Mouse (Mus musculus) myocyte (in vitro differentiated cells): ENCODE data around the gene Stard3nl. TPM values are rescaled to one million over a fixed set of nuclear protein-coding genes. Genes with fewer than 3 reads are reported as not detected.
A peak's percentile ranks its signal among the peaks of the same experiment; 100 is the strongest.

Experiments
- H3K27me3 ChIP-seq: one replicate; pipeline ENCODE4 v1.6.1; 2011; ENCODE audit not compliant: control insufficient read depth, insufficient read depth, insufficient read length
- H3K36me3 ChIP-seq: one replicate; pipeline ENCODE4 v1.6.1; 2011; ENCODE audit not compliant: control insufficient read depth, insufficient read depth
- H3K4me2 ChIP-seq: one replicate; pipeline ENCODE4 v1.6.1; 2011; ENCODE audit warnings: low read depth, control low read depth
- H3K4me3 ChIP-seq: one replicate; pipeline ENCODE4 v1.5.1; 2011; ENCODE audit warnings: mild to moderate bottlenecking, control low read depth, moderate library complexity
- H3K79me2 ChIP-seq: one replicate; pipeline ENCODE4 v1.6.1; 2011; ENCODE audit not compliant: control insufficient read depth, insufficient read depth
- H3ac ChIP-seq: one replicate; pipeline ENCODE4 v1.6.1; 2011; ENCODE audit not compliant: control insufficient read depth, insufficient read length
- CEBPB ChIP-seq: IDR thresholded peaks from 2 replicates; pipeline ENCODE4 v1.6.1; 2011; ENCODE audit warnings: mild to moderate bottlenecking, moderate library complexity; ENCODE audit not compliant: poor library complexity, insufficient read depth, severe bottlenecking
- E2F4 ChIP-seq: IDR thresholded peaks from one replicate; pipeline ENCODE4 v1.6.1; 2011; ENCODE audit warnings: mild to moderate bottlenecking, control low read depth, moderate library complexity; ENCODE audit not compliant: insufficient read depth
- MAX ChIP-seq: IDR thresholded peaks from one replicate; pipeline ENCODE4 v1.6.1; 2011; ENCODE audit warnings: low read depth, mild to moderate bottlenecking, control low read depth
- MYOD1 ChIP-seq, 3 experiments: IDR thresholded peaks; one replicate each; pipeline ENCODE4 v1.6.1; 2011; ENCODE audit warnings: control low read depth in 2 of 3, low read depth in 2 of 3, mild to moderate bottlenecking in 2 of 3, moderate library complexity in 1 of 3; ENCODE audit not compliant: insufficient read length in 2 of 3, control insufficient read depth in 1 of 3
- MYOG ChIP-seq, 3 experiments: IDR thresholded peaks; one replicate each; pipeline ENCODE4 v1.6.1; 2011; ENCODE audit warnings: control low read depth in 2 of 3, low read depth in 2 of 3, mild to moderate bottlenecking in 2 of 3; ENCODE audit not compliant: insufficient read length in 2 of 3, control insufficient read depth in 1 of 3, insufficient read depth in 1 of 3
- POLR2A ChIP-seq: IDR thresholded peaks from one replicate; pipeline ENCODE4 v1.6.1; 2011; ENCODE audit warnings: low read depth, mild to moderate bottlenecking, control low read depth, moderate library complexity; ENCODE audit not compliant: insufficient read length
- POLR2AphosphoS2 ChIP-seq: IDR thresholded peaks from one replicate; pipeline ENCODE4 v1.6.1; 2011; ENCODE audit warnings: low read depth, control low read depth; ENCODE audit not compliant: insufficient read length
- REST ChIP-seq: IDR thresholded peaks from one replicate; pipeline ENCODE4 v1.6.1; 2011; ENCODE audit warnings: mild to moderate bottlenecking, control low read depth, moderate library complexity; ENCODE audit not compliant: insufficient read depth, insufficient read length
- SRF ChIP-seq: IDR thresholded peaks from one replicate; pipeline ENCODE4 v1.6.1; 2011; ENCODE audit warnings: low read depth; ENCODE audit not compliant: control insufficient read depth, insufficient read length
- TCF12 ChIP-seq: IDR thresholded peaks from one replicate; pipeline ENCODE4 v1.6.1; 2011; ENCODE audit warnings: mild to moderate bottlenecking, control low read depth; ENCODE audit not compliant: poor library complexity, insufficient read depth, severe bottlenecking
- TCF3 ChIP-seq: IDR thresholded peaks from one replicate; pipeline ENCODE4 v1.6.1; 2011; ENCODE audit warnings: low read depth, control low read depth; ENCODE audit not compliant: insufficient read length
- USF1 ChIP-seq: IDR thresholded peaks from one replicate; pipeline ENCODE4 v1.6.1; 2011; ENCODE audit warnings: low read depth, mild to moderate bottlenecking, control low read depth, moderate library complexity
- polyA plus RNA-seq: library from polyadenylated mRNA; unstranded; fragments of >200 nt; fragmentation: generic; extraction: Trizol; gene quantifications from one replicate; pipeline ENCODE4 v1.2.1, GENCODE M21; 2012; ENCODE audit warnings: missing spikeins

Gene Stard3nl
- 25.7 TPM for polyA plus RNA-seq

DNA sequence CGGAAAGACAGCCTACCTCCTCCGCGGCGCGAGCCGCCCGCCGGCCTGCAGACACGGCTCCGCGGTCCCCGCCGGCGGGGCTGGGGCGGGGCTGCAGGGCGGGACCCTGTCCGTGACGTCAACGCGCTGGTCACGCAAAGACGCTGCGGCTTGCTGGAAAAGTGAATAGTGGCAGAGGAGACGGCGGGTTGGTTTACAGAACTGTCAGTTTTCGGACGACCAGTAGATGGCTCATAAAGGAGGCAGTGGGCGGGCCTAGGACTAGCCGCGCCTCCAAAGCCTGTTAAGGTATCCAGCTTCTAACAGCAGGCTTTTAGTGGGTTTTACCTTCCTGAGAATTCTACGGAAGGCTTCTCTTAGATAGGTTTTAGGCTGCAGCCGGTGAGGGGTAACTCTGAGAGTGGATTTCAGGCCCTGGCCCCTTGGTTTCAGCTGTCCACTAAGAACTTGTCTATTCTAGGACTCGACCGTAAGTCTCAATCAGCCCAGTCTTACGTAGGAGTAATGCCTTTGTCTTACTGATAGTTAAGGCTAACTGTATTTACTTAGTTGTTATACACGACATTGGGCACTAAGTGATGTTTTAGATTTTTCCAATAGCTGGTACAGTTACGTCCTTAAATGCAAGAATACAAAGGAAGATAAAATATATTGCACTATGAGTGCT, at the start of gene Stard3nl:
Gene Stard3nl, minus strand, starts transcription at position 108 of the 667 bp plus-strand sequence.
- Histone ChIP-seq H3K4me3 (peak within 1 kb of the TSS; percentile 58), H3K4me2 (peak within 1 kb of the TSS; percentile 80), H3K36me3 (peaks cover 4% of the 10 kb centered on the region), H3K79me2 (peaks cover 8% of the 10 kb centered on the region), H3K27me3 (no peaks in the 10 kb centered on the region), H3ac (peak within 1 kb of the TSS; percentile 9)
- TF ChIP-seq MYOG (IDR thresholded peaks at IDR 0.05; ENCODE audit: control insufficient read depth in 1 of 3, insufficient read depth in 1 of 3, insufficient read length in 2 of 3, low read depth in 2 of 3) (peak in 1 of 3 experiments; percentile 25), POLR2A (peak; percentile 85), CEBPB (no peak), SRF (peak; percentile 89), POLR2AphosphoS2 (peak; percentile 72)

- TF ChIP-seq SRF = no peak
- no peak for TF ChIP-seq POLR2AphosphoS2
- TF ChIP-seq MAX = no peak
- no peak for TF ChIP-seq POLR2A
- no peak for TF ChIP-seq MYOG (IDR thresholded peaks at IDR 0.05; ENCODE audit: control insufficient read depth in 1 of 3, insufficient read depth in 1 of 3, insufficient read length in 2 of 3, low read depth in 2 of 3)
- TF ChIP-seq TCF12 = no peak
- no peak for TF ChIP-seq REST
- TF ChIP-seq USF1 = no peak
Observed at GRCm38 (mm10) chr13:19438040-19438439, 42.4 kb upstream of the Stard3nl start.

GRCm38 (mm10) chr13:19429812-19430370, 34.3 kb upstream of the Stard3nl start:
- Histone ChIP-seq H3K4me3 (no peak overlapping the region), H3K4me2 (no peak overlapping the region), H3K27me3 (no peaks in the 10 kb centered on the region), H3ac (no peak overlapping the region), H3K36me3 (no peaks in the 10 kb centered on the region), H3K79me2 (no peaks in the 10 kb centered on the region)
- TF ChIP-seq TCF12 = no peak
- no peak for TF ChIP-seq MYOD1 (IDR thresholded peaks at IDR 0.05; ENCODE audit: control insufficient read depth in 1 of 3, insufficient read length in 2 of 3, low read depth in 2 of 3)
- no peak for TF ChIP-seq POLR2A
- TF ChIP-seq MYOG (IDR thresholded peaks at IDR 0.05; ENCODE audit: control insufficient read depth in 1 of 3, insufficient read depth in 1 of 3, insufficient read length in 2 of 3, low read depth in 2 of 3) = no peak
- TF ChIP-seq MAX = no peak

More at GRCm38 (mm10) chr13:19438040-19438439, 42.4 kb upstream of the Stard3nl start:
- H3K27me3 ChIP-seq = no peaks in the 10 kb centered on the region
- H3ac ChIP-seq = no peak overlapping the region
- no peaks in the 10 kb centered on the region for H3K79me2 ChIP-seq
- H3K4me2 ChIP-seq = no peak overlapping the region
- H3K4me3 ChIP-seq = no peak overlapping the region
- H3K36me3 ChIP-seq = no peaks in the 10 kb centered on the region

- H3K79me2 ChIP-seq = no peaks in the 10 kb centered on the region
- no peaks in the 10 kb centered on the region for H3K36me3 ChIP-seq
- no peak overlapping the region for H3K4me3 ChIP-seq
- no peak overlapping the region for H3ac ChIP-seq
- H3K4me2 ChIP-seq = no peak overlapping the region
- no peaks in the 10 kb centered on the region for H3K27me3 ChIP-seq
- TF ChIP-seq CEBPB (no peak), REST (no peak), MYOD1 (IDR thresholded peaks at IDR 0.05; ENCODE audit: control insufficient read depth in 1 of 3, insufficient read length in 2 of 3, low read depth in 2 of 3) (no peak), E2F4 (no peak), MAX (no peak), TCF12 (no peak), USF1 (no peak), MYOG (IDR thresholded peaks at IDR 0.05; ENCODE audit: control insufficient read depth in 1 of 3, insufficient read depth in 1 of 3, insufficient read length in 2 of 3, low read depth in 2 of 3) (no peak), POLR2A (no peak), TCF3 (no peak), POLR2AphosphoS2 (no peak), SRF (no peak)
Observed at GRCm38 (mm10) chr13:19428076-19428475, 32.5 kb upstream of the Stard3nl start.

DNA sequence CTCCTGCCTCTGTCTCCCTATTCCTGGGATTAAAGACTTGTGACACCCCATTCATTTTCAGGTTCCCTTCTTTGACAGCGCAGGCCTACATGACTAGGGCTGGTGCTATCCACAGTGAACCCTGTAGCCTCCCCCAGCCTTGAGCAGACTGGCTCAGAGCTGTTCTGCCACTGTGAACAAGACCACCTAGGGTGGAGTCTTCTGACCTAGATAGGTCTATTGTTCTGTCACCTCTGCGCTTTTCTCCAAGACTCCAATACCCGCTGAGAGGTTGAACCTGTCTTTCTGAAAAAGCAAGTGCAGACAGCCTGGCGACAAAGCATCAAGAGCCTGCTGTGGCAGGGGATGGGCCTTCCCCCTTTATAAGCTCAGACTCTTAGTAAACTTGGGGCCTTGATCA, 29.0 kb upstream of the Stard3nl start:
- no peak for TF ChIP-seq TCF3
- no peak for TF ChIP-seq MYOD1 (IDR thresholded peaks at IDR 0.05; ENCODE audit: control insufficient read depth in 1 of 3, insufficient read length in 2 of 3, low read depth in 2 of 3)
- no peak for TF ChIP-seq MAX
- no peak for TF ChIP-seq POLR2AphosphoS2
- TF ChIP-seq REST = no peak
- TF ChIP-seq SRF = no peak
- TF ChIP-seq POLR2A = no peak
- no peak for TF ChIP-seq MYOG (IDR thresholded peaks at IDR 0.05; ENCODE audit: control insufficient read depth in 1 of 3, insufficient read depth in 1 of 3, insufficient read length in 2 of 3, low read depth in 2 of 3)
- TF ChIP-seq USF1 = no peak
- no peak for TF ChIP-seq E2F4
- no peak for TF ChIP-seq TCF12
- TF ChIP-seq CEBPB = no peak
- no peaks in the 10 kb centered on the region for H3K36me3 ChIP-seq
- no peaks in the 10 kb centered on the region for H3K27me3 ChIP-seq
- no peaks in the 10 kb centered on the region for H3K79me2 ChIP-seq
- H3K4me2 ChIP-seq = no peak overlapping the region
- H3ac ChIP-seq = no peak overlapping the region
- no peak overlapping the region for H3K4me3 ChIP-seq
